Mouse (Mus musculus) kidney, adult 2 months (tissue): ENCODE results near the gene Skp1a.

Experiments
- CTCF ChIP-seq: fragments of 200-500 bp; conservative IDR thresholded peaks from 2 replicates; pipeline ENCODE4 v1.5.1; 2011; ENCODE audit warnings: low read depth, mild to moderate bottlenecking, control low read depth, low read length, moderate library complexity, mixed read lengths; ENCODE audit not compliant: insufficient read depth, insufficient read length
- POLR2A ChIP-seq: fragments of 200-500 bp; IDR thresholded peaks from one replicate; pipeline ENCODE4 v1.6.1; 2011; ENCODE audit warnings: low read depth, low read length, control low read depth

DNA sequence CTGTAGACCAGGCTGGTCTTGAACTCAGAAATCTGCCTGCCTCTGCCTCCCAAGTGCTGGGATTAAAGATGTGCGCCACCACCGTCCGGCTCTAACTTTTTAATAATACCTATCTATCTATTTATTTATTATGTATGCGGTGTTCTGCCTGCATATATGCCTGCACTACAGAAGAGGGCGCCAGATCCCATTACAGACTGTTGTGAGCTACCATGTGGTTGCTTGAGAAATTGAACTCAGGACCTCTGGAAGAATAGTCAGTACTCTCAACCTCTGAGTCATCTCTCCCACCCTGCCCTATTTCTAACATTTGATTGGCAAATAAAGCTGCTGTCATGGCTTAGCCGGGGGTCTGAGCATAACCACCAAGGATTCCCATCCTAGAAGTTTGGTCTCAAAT, 8.9 kb upstream of the Skp1a start:
- TF ChIP-seq POLR2A = no peak
- peak; percentile 59 for TF ChIP-seq CTCF
